Mouse (Mus musculus) MEL (cell line): ENCODE measurements around the gene Serhl.

Source experiments
- CTCF ChIP-seq, 3 experiments: IDR thresholded peaks in 2 of 3; conservative IDR thresholded peaks in 1 of 3; 2 replicates each; pipeline ENCODE4 v1.5.1; 2011 to 2012; ENCODE audit warnings: low read length in 3 of 3, low read depth in 2 of 3, mild to moderate bottlenecking in 2 of 3, improper control_type of control experiment in 1 of 3, inconsistent platforms in 1 of 3, mixed read lengths in 1 of 3, moderate library complexity in 1 of 3; ENCODE audit not compliant: control insufficient read depth in 1 of 3, insufficient read depth in 1 of 3, poor library complexity in 1 of 3, severe bottlenecking in 1 of 3
- HCFC1 ChIP-seq: IDR thresholded peaks from 2 replicates; pipeline ENCODE4 v1.6.1; 2012; ENCODE audit warnings: low read depth, mild to moderate bottlenecking, inconsistent platforms, low read length, improper control_type of control experiment, moderate library complexity
- JUND ChIP-seq: IDR thresholded peaks from 2 replicates; pipeline ENCODE4 v1.6.1; 2011; ENCODE audit warnings: low read depth, mild to moderate bottlenecking, improper control_type of control experiment, low read length
- MAX ChIP-seq: IDR thresholded peaks from 2 replicates; pipeline ENCODE4 v1.6.1; 2011; ENCODE audit warnings: low read length, improper control_type of control experiment
- POLR2A ChIP-seq, 2 experiments: IDR thresholded peaks; 2 replicates each; pipeline ENCODE4 v1.6.1; 2011 to 2012; ENCODE audit warnings: low read length in 2 of 2, mild to moderate bottlenecking in 2 of 2, control low read depth in 1 of 2, improper control_type of control experiment in 1 of 2, low read depth in 1 of 2, moderate library complexity in 1 of 2; ENCODE audit not compliant: control insufficient read depth in 1 of 2, insufficient read depth in 1 of 2, poor library complexity in 1 of 2
- TAL1 ChIP-seq: IDR thresholded peaks from 2 replicates; pipeline ENCODE4 v1.6.1; 2012; ENCODE audit warnings: mild to moderate bottlenecking, inconsistent platforms, low read length, moderate library complexity, mixed read lengths
- ZC3H11A ChIP-seq: IDR thresholded peaks from 2 replicates; pipeline ENCODE4 v1.6.1; 2012; ENCODE audit warnings: low read depth, mild to moderate bottlenecking, inconsistent platforms, low read length, improper control_type of control experiment

- TF ChIP-seq MAX (no peak), POLR2A (IDR thresholded peaks at IDR 0.05; ENCODE audit: control insufficient read depth in 1 of 2, insufficient read depth in 1 of 2, low read depth in 1 of 2, low read length in 2 of 2, poor library complexity in 1 of 2) (no peak), CTCF (IDR thresholded peaks at IDR 0.05 in 2 of 3, conservative IDR thresholded peaks at IDR 0.05 in 1 of 3; ENCODE audit: control insufficient read depth in 1 of 3, insufficient read depth in 1 of 3, low read depth in 2 of 3, low read length in 3 of 3, poor library complexity in 1 of 3, severe bottlenecking in 1 of 3) (no peak), ZC3H11A (no peak), JUND (no peak), HCFC1 (no peak), TAL1 (no peak)
Measured at GRCm38 (mm10) chr15:83075607-83076525, 13.4 kb upstream of the Serhl start.
